Mouse (Mus musculus) midbrain, embryonic 13.5 days (tissue): ENCODE data around the gene Kcnma1. TPM values are rescaled to one million over a fixed set of nuclear protein-coding genes. Genes with fewer than 3 reads are reported as not detected.

Experiments used
- ATAC-seq: fragments of 200-750 bp; cut with Nextera tagmentation; 2 replicates; pipeline ENCODE4 v1.8.0; 2017; ENCODE audit warnings: mild to moderate bottlenecking, moderate TSS enrichment, moderate library complexity
- H3K27ac ChIP-seq: fragments of 300-500 bp; sonication (generic); 2 replicates; pipeline ENCODE4 v1.5.1; 2015; ENCODE audit warnings: inconsistent platforms, mild to moderate bottlenecking, moderate library complexity
- H3K27me3 ChIP-seq: fragments of 300-500 bp; sonication (generic); 2 replicates; pipeline ENCODE4 v1.6.1; 2015; ENCODE audit warnings: mild to moderate bottlenecking, inconsistent platforms
- H3K36me3 ChIP-seq: fragments of 300-500 bp; sonication (generic); 2 replicates; pipeline ENCODE4 v1.6.1; 2015; ENCODE audit warnings: mild to moderate bottlenecking, inconsistent platforms
- H3K4me1 ChIP-seq: fragments of 300-500 bp; sonication (generic); replicated peaks from 2 replicates; pipeline ENCODE4 v1.6.1; 2015; ENCODE audit warnings: inconsistent platforms
- H3K4me2 ChIP-seq: fragments of 300-500 bp; sonication (generic); replicated peaks from 2 replicates; pipeline ENCODE4 v1.6.1; 2015; ENCODE audit warnings: moderate library complexity, mild to moderate bottlenecking, inconsistent platforms
- H3K4me3 ChIP-seq: fragments of 300-500 bp; sonication (generic); replicated peaks from 2 replicates; pipeline ENCODE4 v1.5.1; 2015; ENCODE audit warnings: mild to moderate bottlenecking, inconsistent platforms
- H3K9ac ChIP-seq: fragments of 300-500 bp; sonication (generic); replicated peaks from 2 replicates; pipeline ENCODE4 v1.6.1; 2015; ENCODE audit warnings: mild to moderate bottlenecking, inconsistent platforms
- H3K9me3 ChIP-seq: fragments of 300-500 bp; sonication (generic); 2 replicates; pipeline ENCODE4 v1.6.1; 2016; ENCODE audit warnings: mild to moderate bottlenecking, inconsistent platforms
- WGBS: fragments of 180-500 bp; shearing (Covaris S2); methylation state at CpG from one replicate; pipeline ENCODE4 v1.1.7; 2015; 5-methylcytosine and 5-hydroxymethylcytosine counted together
- polyA plus RNA-seq: library from polyadenylated mRNA; unstranded; fragments of >200 nt; fragmentation: Nextera tagmentation; extraction: Ambion mirVana; gene quantifications from 2 replicates; pipeline ENCODE4 v1.2.1, GENCODE M21; 2015

Gene Kcnma1
- polyA plus RNA-seq, 1 experiment from 2014 or later: 8.1 TPM

- no peaks in the 10 kb centered on the region for H3K9me3 ChIP-seq
- peaks cover 20% of the 10 kb centered on the region; the same call in 1 of the 2 replicates for H3K27me3 ChIP-seq
- no peak for ATAC-seq
- H3K36me3 ChIP-seq: no peaks in the 10 kb centered on the region
- no peak overlapping the region for H3K4me3 ChIP-seq
- no peak overlapping the region for H3K4me2 ChIP-seq
- 74% methylated on average over 7 of the region's 7 CpGs for WGBS
- no peak overlapping the region for H3K27ac ChIP-seq
- H3K9ac ChIP-seq: no peak overlapping the region
- no peaks in the 10 kb centered on the region for H3K4me1 ChIP-seq
These were observed 408.6 kb downstream of the Kcnma1 start for GRCm38 (mm10) chr14:23605740-23606139.

GRCm38 (mm10) chr14:23602937-23603336 is 411.4 kb downstream of the Kcnma1 start:
- Histone ChIP-seq H3K9me3 (no peaks in the 10 kb centered on the region), H3K36me3 (no peaks in the 10 kb centered on the region), H3K4me2 (no peak overlapping the region), H3K9ac (no peak overlapping the region), H3K4me1 (no peaks in the 10 kb centered on the region), H3K27ac (no peak overlapping the region), H3K27me3 (peaks cover 30% of the 10 kb centered on the region), H3K4me3 (no peak overlapping the region)
- WGBS: 13% methylated on average over 4 of the region's 4 CpGs
- ATAC-seq: no peak

GRCm38 (mm10) chr14:23602054-23602453 is 412.2 kb downstream of the Kcnma1 start:
- H3K9ac ChIP-seq: no peak overlapping the region
- peaks cover 31% of the 10 kb centered on the region for H3K27me3 ChIP-seq
- H3K27ac ChIP-seq: no peak overlapping the region
- H3K9me3 ChIP-seq: no peaks in the 10 kb centered on the region
- no peaks in the 10 kb centered on the region for H3K36me3 ChIP-seq
- H3K4me1 ChIP-seq: no peaks in the 10 kb centered on the region
- no peak for ATAC-seq
- no peak overlapping the region for H3K4me3 ChIP-seq
- no peak overlapping the region for H3K4me2 ChIP-seq
- WGBS: 66% methylated on average over 2 of the region's 2 CpGs

GRCm38 (mm10) chr14:23594629-23595028 is 419.7 kb downstream of the Kcnma1 start:
- ATAC-seq: no peak
- Histone ChIP-seq H3K4me3 (no peak overlapping the region), H3K9me3 (no peaks in the 10 kb centered on the region), H3K4me1 (peaks cover 15% of the 10 kb centered on the region), H3K27me3 (peaks cover 65% of the 10 kb centered on the region), H3K9ac (no peak overlapping the region), H3K27ac (no peak overlapping the region), H3K4me2 (no peak overlapping the region), H3K36me3 (no peaks in the 10 kb centered on the region)
- WGBS: 85% methylated on average over 5 of the region's 5 CpGs

- peaks cover 69% of the 10 kb centered on the region for H3K27me3 ChIP-seq
- H3K9me3 ChIP-seq: no peaks in the 10 kb centered on the region
These were observed 421.4 kb downstream of the Kcnma1 start for GRCm38 (mm10) chr14:23592826-23593447.

GRCm38 (mm10) chr14:23589744-23590481 is 424.4 kb downstream of the Kcnma1 start:
- ATAC-seq: no peak
- Histone ChIP-seq H3K9me3 (no peaks in the 10 kb centered on the region), H3K27me3 (peaks cover 65% of the 10 kb centered on the region), H3K4me2 (no peak overlapping the region), H3K9ac (no peak overlapping the region), H3K4me1 (peaks cover 15% of the 10 kb centered on the region), H3K36me3 (no peaks in the 10 kb centered on the region), H3K27ac (no peak overlapping the region), H3K4me3 (no peak overlapping the region)
- 73% methylated on average over 7 of the region's 7 CpGs for WGBS

More at GRCm38 (mm10) chr14:23592826-23593447, 421.4 kb downstream of the Kcnma1 start:
- H3K36me3 ChIP-seq: no peaks in the 10 kb centered on the region
- ATAC-seq: peak; percentile 89
- H3K4me3 ChIP-seq: no peak overlapping the region
- no peak overlapping the region for H3K4me2 ChIP-seq
- H3K27ac ChIP-seq: no peak overlapping the region; the same call in 1 of the 2 replicates
- peaks cover 15% of the 10 kb centered on the region for H3K4me1 ChIP-seq
- WGBS: 7% methylated on average over 6 of the region's 6 CpGs
- H3K9ac ChIP-seq: no peak overlapping the region

- H3K4me1 ChIP-seq: peaks cover 3% of the 10 kb centered on the region
- H3K9ac ChIP-seq: no peak overlapping the region
- no peaks in the 10 kb centered on the region for H3K9me3 ChIP-seq
- H3K4me2 ChIP-seq: no peak overlapping the region
- H3K36me3 ChIP-seq: no peaks in the 10 kb centered on the region
- ATAC-seq: no peak
- no peak overlapping the region for H3K4me3 ChIP-seq
- H3K27ac ChIP-seq: no peak overlapping the region
- peaks cover 62% of the 10 kb centered on the region for H3K27me3 ChIP-seq
- 85% methylated on average over 9 of the region's 9 CpGs for WGBS
These were observed 426.8 kb downstream of the Kcnma1 start for GRCm38 (mm10) chr14:23587451-23587850.

- H3K4me2 ChIP-seq: no peak overlapping the region
- H3K4me1 ChIP-seq: no peaks in the 10 kb centered on the region
- peaks cover 41% of the 10 kb centered on the region for H3K27me3 ChIP-seq
- no peak overlapping the region for H3K27ac ChIP-seq
- no peak overlapping the region for H3K9ac ChIP-seq
- peak; percentile 48; the same call in 1 of the 2 replicates for ATAC-seq
- 15% methylated on average over 2 of the region's 2 CpGs for WGBS
- no peaks in the 10 kb centered on the region for H3K9me3 ChIP-seq
- no peak overlapping the region for H3K4me3 ChIP-seq
- no peaks in the 10 kb centered on the region for H3K36me3 ChIP-seq
These were observed 431.1 kb downstream of the Kcnma1 start for GRCm38 (mm10) chr14:23583235-23583634.

GRCm38 (mm10) chr14:23581282-23581681 is 433.0 kb downstream of the Kcnma1 start:
- Histone ChIP-seq H3K9me3 (no peaks in the 10 kb centered on the region), H3K27ac (no peak overlapping the region), H3K4me1 (no peaks in the 10 kb centered on the region), H3K9ac (no peak overlapping the region), H3K36me3 (no peaks in the 10 kb centered on the region), H3K27me3 (peaks cover 30% of the 10 kb centered on the region), H3K4me2 (no peak overlapping the region), H3K4me3 (no peak overlapping the region)
- no peak for ATAC-seq
- WGBS: 71% methylated on average over 3 of the region's 3 CpGs

- H3K36me3 ChIP-seq: no peaks in the 10 kb centered on the region
- 0 out of 2 replicates have a peak, but pooled peaks have one; percentile 79 for ATAC-seq
- H3K4me2 ChIP-seq: no peak overlapping the region
- no peak overlapping the region for H3K27ac ChIP-seq
- H3K9me3 ChIP-seq: no peaks in the 10 kb centered on the region
- no peak overlapping the region for H3K4me3 ChIP-seq
- H3K27me3 ChIP-seq: peaks cover 13% of the 10 kb centered on the region
- WGBS: 0% methylated on average over 2 of the region's 2 CpGs
- H3K9ac ChIP-seq: no peak overlapping the region
- H3K4me1 ChIP-seq: no peaks in the 10 kb centered on the region
These were observed 438.3 kb downstream of the Kcnma1 start for GRCm38 (mm10) chr14:23575951-23576350.

GRCm38 (mm10) chr14:23574136-23574535 is 440.2 kb downstream of the Kcnma1 start:
- H3K9me3 ChIP-seq: no peaks in the 10 kb centered on the region
- H3K9ac ChIP-seq: no peak overlapping the region
- no peak overlapping the region for H3K4me2 ChIP-seq
- 73% methylated on average over 4 of the region's 4 CpGs for WGBS
- ATAC-seq: no peak
- H3K4me3 ChIP-seq: no peak overlapping the region
- no peaks in the 10 kb centered on the region for H3K36me3 ChIP-seq
- peaks cover 7% of the 10 kb centered on the region for H3K27me3 ChIP-seq
- H3K27ac ChIP-seq: no peak overlapping the region
- no peaks in the 10 kb centered on the region for H3K4me1 ChIP-seq

- H3K27me3 ChIP-seq: peaks cover 7% of the 10 kb centered on the region
- ATAC-seq: no peak
- WGBS: 63% methylated on average over 3 of the region's 3 CpGs
These were observed 440.9 kb downstream of the Kcnma1 start for GRCm38 (mm10) chr14:23573385-23573784.

More at GRCm38 (mm10) chr14:23573385-23573784, 440.9 kb downstream of the Kcnma1 start:
- no peaks in the 10 kb centered on the region for H3K9me3 ChIP-seq
- no peak overlapping the region for H3K9ac ChIP-seq
- no peak overlapping the region for H3K27ac ChIP-seq
- H3K4me2 ChIP-seq: no peak overlapping the region
- H3K4me1 ChIP-seq: no peaks in the 10 kb centered on the region
- H3K4me3 ChIP-seq: no peak overlapping the region
- H3K36me3 ChIP-seq: no peaks in the 10 kb centered on the region
